Mouse (Mus musculus): Measurements from ENCODE around the gene Cnksr1. TPM values are rescaled to one million over a fixed set of nuclear protein-coding genes. Genes with fewer than 3 reads are reported as not detected.

Gene Cnksr1
- polyA plus RNA-seq (2015; fragmentation: Illumina TruSeq; extraction: RNeasy Lipid Tissue Mini Kit (QIAGEN cat#74804); ENCODE audit: insufficient read depth, low read depth, low replicate concordance): 4.4 TPM

DNA sequence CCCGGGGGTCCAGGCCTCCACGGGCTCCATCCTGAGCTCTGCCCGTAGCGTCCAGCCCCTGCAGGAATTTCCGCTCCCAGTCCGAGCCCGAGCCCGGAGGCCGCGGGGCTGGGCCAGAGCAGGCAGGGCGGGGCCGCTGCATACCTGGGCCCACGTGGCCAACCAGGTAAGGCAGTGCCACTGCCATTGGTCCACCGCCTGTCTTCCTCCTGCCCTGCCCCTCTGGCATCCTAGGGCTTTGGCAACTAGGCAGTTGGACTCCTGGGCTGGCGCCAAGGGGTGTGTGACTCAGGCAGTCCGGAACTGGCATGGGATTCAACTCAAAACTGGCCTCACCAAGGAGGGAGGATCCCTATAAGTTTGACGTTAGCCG is at the start of gene Cnksr1:
Gene Cnksr1, minus strand, starts transcription at position 121 of the 373 bp plus-strand sequence.

DNA sequence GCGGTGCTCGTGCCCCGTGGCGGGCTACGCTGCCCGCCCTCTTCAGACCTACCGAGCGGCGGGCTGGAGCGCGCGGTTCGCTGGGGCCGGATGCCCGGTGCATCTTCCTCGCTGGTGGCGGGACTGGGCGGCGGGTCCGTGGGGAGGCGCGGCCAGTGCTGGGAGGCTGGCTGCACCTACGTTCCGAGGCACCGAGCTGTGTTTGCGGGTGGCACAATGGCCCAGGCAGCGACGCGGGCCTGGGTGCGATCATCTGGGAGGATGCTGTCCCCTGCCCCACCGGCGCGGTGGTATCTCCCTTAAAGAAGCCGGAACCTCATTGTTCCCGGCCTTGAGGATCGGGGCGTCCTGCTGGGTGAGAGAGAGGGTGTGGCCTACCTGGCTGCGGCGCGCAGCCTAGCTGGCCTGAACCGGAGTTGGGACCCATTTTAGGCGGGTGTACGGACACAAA is 49.4 kb upstream of the Cnksr1 start, which contains the start of gene Pdik1l:
Gene Pdik1l, minus strand, starts transcription at position 321 of the 451 bp plus-strand sequence.

DNA sequence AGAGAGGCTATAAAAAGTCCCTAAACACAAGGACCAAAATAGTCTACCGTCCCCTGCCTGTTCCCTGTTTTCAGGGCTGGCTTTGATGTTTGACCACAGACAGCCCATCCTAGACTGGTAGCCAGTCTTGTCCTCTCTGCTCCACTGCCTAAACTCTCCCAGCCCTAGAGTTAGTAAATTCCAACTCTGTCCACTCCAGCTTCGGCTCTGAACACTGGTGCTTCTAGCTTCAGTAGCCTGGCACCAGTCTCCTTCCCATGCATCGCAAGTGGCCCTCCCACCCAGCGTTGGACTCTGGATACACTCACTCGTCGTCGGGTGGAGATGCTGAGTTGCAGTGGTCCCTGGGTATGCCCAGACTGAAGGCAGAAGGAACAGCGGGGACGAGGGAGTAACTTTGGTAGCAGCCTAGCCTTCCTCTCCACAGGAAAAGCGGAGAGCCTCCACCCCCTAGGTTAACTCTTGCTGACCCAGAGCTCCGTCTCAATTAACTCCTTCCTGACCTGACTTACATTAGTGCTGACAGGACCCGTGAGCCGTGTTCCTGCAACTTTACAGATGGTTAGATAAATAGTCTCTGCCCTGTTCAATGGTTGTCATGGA is 15.6 kb upstream of the Cnksr1 start, which contains the start of gene Grrp1:
Gene Grrp1, minus strand, starts transcription at position 385 of the 603 bp plus-strand sequence.

DNA sequence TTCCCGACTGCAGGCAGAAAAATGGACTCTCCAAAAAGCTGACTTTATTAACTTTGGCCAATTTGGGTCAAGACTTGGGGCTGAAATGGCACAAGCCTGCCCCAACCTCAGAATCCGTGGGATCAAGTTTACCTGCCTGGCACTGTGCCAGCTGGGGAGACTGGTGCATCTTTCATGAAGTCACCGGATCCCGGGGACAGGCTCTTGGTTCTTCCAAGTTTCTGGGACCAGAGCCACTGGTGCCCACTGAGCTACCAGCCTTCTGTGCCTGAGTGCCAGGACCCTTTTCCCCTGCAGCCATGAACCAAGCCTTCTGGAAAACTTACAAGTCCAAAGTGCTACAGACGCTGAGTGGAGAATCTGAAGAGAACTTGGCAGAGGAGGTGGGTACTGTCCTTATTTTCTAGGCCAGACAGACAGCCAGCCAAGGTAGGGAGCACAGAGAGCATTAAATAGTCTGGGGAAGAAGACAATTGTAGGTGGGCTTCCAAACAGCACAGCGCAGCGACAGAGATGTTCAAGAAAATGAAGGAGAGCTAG is 8.6 kb upstream of the Cnksr1 start, which contains the start of gene Gm30191:
Gene Gm30191, plus strand, starts transcription at position 217 of the 540 bp plus-strand sequence.

DNA sequence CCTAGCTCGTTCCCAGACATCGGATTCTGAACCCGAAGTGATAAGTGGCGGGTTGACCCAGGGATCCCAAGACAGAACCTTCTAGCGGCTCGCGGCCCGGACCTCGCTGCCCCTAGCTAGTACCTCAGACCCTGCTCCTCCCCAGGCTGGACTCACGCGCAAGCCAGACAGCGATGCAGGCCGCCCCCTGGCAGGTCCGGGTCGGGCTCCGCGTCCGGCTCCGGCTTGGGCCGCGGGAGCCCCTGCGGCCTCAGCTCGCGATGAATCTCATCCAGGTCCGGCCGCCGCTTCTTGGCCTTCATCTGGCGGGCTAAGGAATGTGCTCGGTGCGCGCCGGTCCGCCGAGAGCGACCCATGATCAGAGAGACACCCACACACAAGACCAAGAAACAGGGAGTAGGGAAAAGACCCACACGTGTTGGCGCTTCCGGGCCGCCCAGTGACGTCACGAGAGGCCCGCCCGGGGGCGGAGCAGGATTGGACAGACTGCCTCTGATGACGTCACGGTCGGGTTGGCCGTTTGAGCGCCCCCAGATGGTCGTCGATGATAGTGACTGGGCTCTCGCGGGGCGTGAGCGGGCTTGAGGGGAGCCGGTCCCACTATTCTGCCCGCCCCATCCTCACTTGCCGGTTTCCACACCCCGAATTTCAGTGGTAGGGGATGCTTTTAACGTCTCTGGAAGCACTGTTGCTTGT is 7.1 kb upstream of the Cnksr1 start, which contains the start of gene Zfp593:
Gene Zfp593, minus strand, starts transcription at position 445 of the 696 bp plus-strand sequence.

DNA sequence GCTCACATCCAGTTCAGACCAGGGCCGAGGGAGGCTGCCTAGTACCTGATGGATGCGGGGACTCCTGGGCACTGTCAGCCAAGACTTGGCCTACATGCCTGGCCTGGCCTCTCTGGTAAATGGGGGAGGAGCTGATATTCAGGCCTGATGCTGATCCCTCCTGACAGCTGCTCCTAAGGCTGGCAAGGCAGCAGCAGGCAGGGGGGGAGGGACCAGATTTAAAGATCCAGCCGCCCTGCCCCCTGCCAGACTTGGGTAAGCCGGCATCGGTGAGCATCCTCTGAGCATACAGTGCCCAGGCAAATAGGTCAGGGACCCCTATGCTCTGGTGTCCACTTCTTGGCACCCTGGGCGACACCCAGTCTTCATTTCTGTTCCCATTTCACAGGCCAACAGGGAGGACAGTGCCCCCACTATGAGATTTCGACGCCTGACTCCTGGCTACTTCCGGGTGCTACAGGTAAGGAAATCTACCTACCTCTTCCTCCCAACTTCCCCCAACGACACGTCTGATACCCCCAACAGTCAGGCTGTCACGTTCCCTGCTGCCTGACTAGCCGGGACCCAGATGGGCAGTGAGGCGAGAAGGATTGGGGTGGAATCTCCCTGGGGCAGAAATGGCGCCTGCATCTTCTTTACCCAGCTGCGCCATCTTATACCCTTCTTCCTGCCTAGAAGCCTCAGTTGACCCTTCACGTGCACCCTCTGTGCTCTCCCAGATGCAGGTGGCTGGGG is 5.5 kb upstream of the Cnksr1 start, which contains the start of gene E130218I03Rik:
Gene E130218I03Rik, plus strand, starts transcription at position 147 of the 735 bp plus-strand sequence.

DNA sequence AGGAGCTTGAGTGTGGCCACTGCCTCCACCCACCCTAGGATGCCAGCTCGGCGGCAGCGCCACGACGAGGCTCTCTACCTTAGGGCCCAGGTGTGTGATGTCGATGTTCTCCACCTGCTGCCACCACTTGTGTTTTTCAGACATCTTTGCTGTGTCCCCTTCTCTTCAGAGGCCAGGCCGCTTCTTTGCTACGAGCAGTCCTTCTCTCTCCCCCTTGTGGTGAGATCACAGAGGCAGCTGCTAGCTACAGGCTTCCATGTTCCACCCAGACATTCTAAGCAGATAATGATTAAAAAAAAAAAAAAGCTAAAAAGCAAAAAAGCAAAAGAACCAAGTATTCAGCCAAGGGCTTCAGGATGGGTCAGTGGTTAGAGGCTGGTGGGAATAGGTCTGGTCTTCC is 11.0 kb downstream of the Cnksr1 start, which contains the start of gene Catsper4:
Gene Catsper4, minus strand, starts transcription at position 190 of the 400 bp plus-strand sequence.

DNA sequence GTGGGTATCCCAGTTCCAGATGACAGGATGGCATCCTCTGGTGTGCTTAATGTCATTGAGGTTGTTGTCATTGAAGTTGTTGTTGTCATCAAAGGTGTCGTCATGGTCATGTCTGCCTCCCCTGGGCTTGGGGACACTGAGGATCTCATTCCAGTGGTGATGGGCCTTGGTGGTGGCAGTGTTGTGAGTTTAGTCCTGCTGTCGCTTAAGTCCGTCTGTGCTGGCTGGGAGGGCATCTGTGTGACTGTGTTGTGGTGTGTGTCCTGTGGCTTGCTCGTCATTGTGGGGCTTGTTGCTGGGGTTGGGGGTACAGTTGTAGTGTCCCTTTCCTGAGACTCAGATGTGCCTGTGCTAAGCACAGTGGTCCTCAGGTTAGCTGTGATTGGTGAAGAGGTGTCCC is 35.3 kb downstream of the Cnksr1 start, which contains the start of gene Gm7534:
Gene Gm7534, minus strand, starts transcription at position 101 of the 400 bp plus-strand sequence.

Other genes starting within 250 kb of the Cnksr1 start
- 8.8 TPM for gene Dhdds, start 237.5 kb downstream of the Cnksr1 start, polyA plus RNA-seq (2015; fragmentation: Illumina TruSeq; extraction: RNeasy Lipid Tissue Mini Kit (QIAGEN cat#74804); ENCODE audit: insufficient read depth, low read depth, low replicate concordance)
- not detected for gene Lin28a, start 219.6 kb downstream of the Cnksr1 start, polyA plus RNA-seq (2015; fragmentation: Illumina TruSeq; extraction: RNeasy Lipid Tissue Mini Kit (QIAGEN cat#74804); ENCODE audit: insufficient read depth, low read depth, low replicate concordance)
- gene Zfp683, start 184.6 kb downstream of the Cnksr1 start, polyA plus RNA-seq (2015; fragmentation: Illumina TruSeq; extraction: RNeasy Lipid Tissue Mini Kit (QIAGEN cat#74804); ENCODE audit: insufficient read depth, low read depth, low replicate concordance): not detected
- gene Crybg2, start 177.6 kb downstream of the Cnksr1 start, polyA plus RNA-seq (2015; fragmentation: Illumina TruSeq; extraction: RNeasy Lipid Tissue Mini Kit (QIAGEN cat#74804); ENCODE audit: insufficient read depth, low read depth, low replicate concordance): not detected
- 12.5 TPM for gene Cd52, start 143.3 kb downstream of the Cnksr1 start, polyA plus RNA-seq (2015; fragmentation: Illumina TruSeq; extraction: RNeasy Lipid Tissue Mini Kit (QIAGEN cat#74804); ENCODE audit: insufficient read depth, low read depth, low replicate concordance)
- gene Ubxn11, start 135.8 kb downstream of the Cnksr1 start, polyA plus RNA-seq (2015; fragmentation: Illumina TruSeq; extraction: RNeasy Lipid Tissue Mini Kit (QIAGEN cat#74804); ENCODE audit: insufficient read depth, low read depth, low replicate concordance): 2.3 TPM
- 68.4 TPM for gene Sh3bgrl3, start 109.6 kb downstream of the Cnksr1 start, polyA plus RNA-seq (2015; fragmentation: Illumina TruSeq; extraction: RNeasy Lipid Tissue Mini Kit (QIAGEN cat#74804); ENCODE audit: insufficient read depth, low read depth, low replicate concordance)
- gene Cep85, start 51.3 kb downstream of the Cnksr1 start, polyA plus RNA-seq (2015; fragmentation: Illumina TruSeq; extraction: RNeasy Lipid Tissue Mini Kit (QIAGEN cat#74804); ENCODE audit: insufficient read depth, low read depth, low replicate concordance): 12.7 TPM
- not detected for gene Gm7534, start 35.4 kb downstream of the Cnksr1 start, polyA plus RNA-seq (2015; fragmentation: Illumina TruSeq; extraction: RNeasy Lipid Tissue Mini Kit (QIAGEN cat#74804); ENCODE audit: insufficient read depth, low read depth, low replicate concordance)
- gene Catsper4, start 11.0 kb downstream of the Cnksr1 start, polyA plus RNA-seq (2015; fragmentation: Illumina TruSeq; extraction: RNeasy Lipid Tissue Mini Kit (QIAGEN cat#74804); ENCODE audit: insufficient read depth, low read depth, low replicate concordance): 0.65 TPM
- not detected for gene E130218I03Rik, start 5.3 kb upstream of the Cnksr1 start, polyA plus RNA-seq (2015; fragmentation: Illumina TruSeq; extraction: RNeasy Lipid Tissue Mini Kit (QIAGEN cat#74804); ENCODE audit: insufficient read depth, low read depth, low replicate concordance)
- gene Zfp593, start 7.2 kb upstream of the Cnksr1 start, polyA plus RNA-seq (2015; fragmentation: Illumina TruSeq; extraction: RNeasy Lipid Tissue Mini Kit (QIAGEN cat#74804); ENCODE audit: insufficient read depth, low read depth, low replicate concordance): 2.0 TPM
- gene Gm30191, start 8.5 kb upstream of the Cnksr1 start, polyA plus RNA-seq (2015; fragmentation: Illumina TruSeq; extraction: RNeasy Lipid Tissue Mini Kit (QIAGEN cat#74804); ENCODE audit: insufficient read depth, low read depth, low replicate concordance): not detected
- gene Grrp1, start 15.7 kb upstream of the Cnksr1 start, polyA plus RNA-seq (2015; fragmentation: Illumina TruSeq; extraction: RNeasy Lipid Tissue Mini Kit (QIAGEN cat#74804); ENCODE audit: insufficient read depth, low read depth, low replicate concordance): 6.8 TPM
- gene Pdik1l, start 49.5 kb upstream of the Cnksr1 start, polyA plus RNA-seq (2015; fragmentation: Illumina TruSeq; extraction: RNeasy Lipid Tissue Mini Kit (QIAGEN cat#74804); ENCODE audit: insufficient read depth, low read depth, low replicate concordance): 1.6 TPM
- gene Trim63, start 76.7 kb upstream of the Cnksr1 start, polyA plus RNA-seq (2015; fragmentation: Illumina TruSeq; extraction: RNeasy Lipid Tissue Mini Kit (QIAGEN cat#74804); ENCODE audit: insufficient read depth, low read depth, low replicate concordance): not detected
- gene Slc30a2, start 104.8 kb upstream of the Cnksr1 start, polyA plus RNA-seq (2015; fragmentation: Illumina TruSeq; extraction: RNeasy Lipid Tissue Mini Kit (QIAGEN cat#74804); ENCODE audit: insufficient read depth, low read depth, low replicate concordance): 1.2 TPM
- gene Extl1, start 145.5 kb upstream of the Cnksr1 start, polyA plus RNA-seq (2015; fragmentation: Illumina TruSeq; extraction: RNeasy Lipid Tissue Mini Kit (QIAGEN cat#74804); ENCODE audit: insufficient read depth, low read depth, low replicate concordance): 4.4 TPM
- gene Pafah2, start 157.9 kb upstream of the Cnksr1 start, polyA plus RNA-seq (2015; fragmentation: Illumina TruSeq; extraction: RNeasy Lipid Tissue Mini Kit (QIAGEN cat#74804); ENCODE audit: insufficient read depth, low read depth, low replicate concordance): 4.3 TPM
- gene Stmn1, start 229.9 kb upstream of the Cnksr1 start, polyA plus RNA-seq (2015; fragmentation: Illumina TruSeq; extraction: RNeasy Lipid Tissue Mini Kit (QIAGEN cat#74804); ENCODE audit: insufficient read depth, low read depth, low replicate concordance): 9.7 TPM